In the genomic region with DNA sequence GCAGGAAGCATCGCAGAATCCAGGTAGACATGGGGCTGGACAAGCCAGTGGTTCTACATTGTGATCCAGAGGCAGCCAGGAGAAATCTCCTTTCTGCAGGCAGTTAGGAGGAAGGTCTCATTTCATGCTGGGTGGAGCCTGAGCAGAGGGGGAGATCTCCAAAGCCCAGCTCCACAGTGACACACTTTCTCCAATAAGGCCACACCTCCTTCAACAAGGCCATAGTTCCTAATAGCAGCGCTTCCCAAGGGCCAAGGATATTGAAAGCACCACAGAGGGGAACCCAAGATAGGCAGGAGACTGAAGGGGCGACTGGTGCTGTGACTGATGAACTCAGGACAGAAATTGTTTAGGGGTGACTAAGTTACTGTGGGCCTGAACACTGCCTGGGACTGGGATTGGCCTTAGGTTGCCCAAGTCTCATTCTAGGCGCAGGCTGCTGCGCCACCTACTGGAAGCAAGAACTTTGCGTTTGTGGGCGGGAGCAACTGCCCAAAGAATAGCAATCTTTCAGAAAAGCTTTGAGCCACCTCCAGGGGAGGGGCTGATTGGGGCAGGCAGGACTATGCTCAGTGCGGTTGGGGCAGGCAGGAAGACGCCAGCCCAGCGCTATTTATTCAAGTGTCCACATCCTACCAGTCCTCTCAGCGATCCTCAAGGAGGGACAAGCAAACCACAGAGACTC, we compare ENCODE assay signal across 8 mouse cellular contexts. TPM values are rescaled to one million over a fixed set of nuclear protein-coding genes. Genes with fewer than 3 reads are reported as not detected.
DNase-seq lines count a peak whose midpoint lies in the region; ATAC-seq and TF ChIP-seq lines count a peak whose summit lies in the region.
"Not testable (repeated sequence)": the region's sequence is repeated elsewhere in the genome, so short reads cannot be mapped to it uniquely, and the experiment has no call there.

No protein-coding gene starts in this region.

- H3K4me3 ChIP-seq in CH12.LX (replicated peaks in 1 of 3; ENCODE audit: low read depth in 2 of 3, low read length in 2 of 3, poor library complexity in 1 of 3); forebrain, embryonic 16.5 days (replicated peaks; ENCODE audit: low read length); liver, embryonic 14.5 days (ENCODE audit: insufficient read depth in 1 of 2, low read depth in 2 of 2, low read length in 2 of 2); stomach, embryonic 15.5 days (replicated peaks): not testable (repeated sequence)

- TF ChIP-seq CTCF in CH12.LX (conservative IDR thresholded peaks at IDR 0.05 in 1 of 2, IDR thresholded peaks at IDR 0.05 in 1 of 2; ENCODE audit: low read depth in 2 of 2, low read length in 2 of 2), result peak in 1 of 2 experiments; percentile 41; a peak in 2 of 4 replicates
- peak; percentile 61 for TF ChIP-seq CTCF in liver, embryonic 14.5 days (IDR thresholded peaks at IDR 0.05; ENCODE audit: low read depth)

- dilution Hi-C loops in CH12.LX (cut with MboI; ENCODE audit: extremely low pct_ligation_motif_present, extremely low pct_unique_long_range_greater_than_20kb, low sequenced_read_pairs), result not testable (repeated sequence)

- TF ChIP-seq POLR2A in CH12.LX (IDR thresholded peaks at IDR 0.05; ENCODE audit: low read depth, low read length), result not testable (repeated sequence)

- peak; percentile 59; the same call in 1 of the 2 replicates for ATAC-seq in forebrain, embryonic 16.5 days
- ATAC-seq in liver, embryonic 14.5 days (ENCODE audit: insufficient read depth), result not testable (repeated sequence)
- peak; percentile 45 for ATAC-seq in monocyte, adult 5-6 weeks (replicated peaks; ENCODE audit: insufficient number of reproducible peaks, low FRiP score, low TSS enrichment, poor library complexity, severe bottlenecking)
- peak; percentile 75 for ATAC-seq in stomach, embryonic 15.5 days (ENCODE audit: insufficient read depth, low FRiP score, low read depth)

- not testable (repeated sequence) for H3K4me1 ChIP-seq in CH12.LX (ENCODE audit: control insufficient read depth in 1 of 2, insufficient read depth in 2 of 2); forebrain, embryonic 16.5 days (replicated peaks; ENCODE audit: control insufficient read depth, insufficient read depth, low read length); liver, embryonic 14.5 days (replicated peaks; ENCODE audit: control insufficient read depth in 2 of 2, insufficient read depth in 2 of 2, low read length in 1 of 2); stomach, embryonic 15.5 days

- TF ChIP-seq EP300 in CH12.LX (IDR thresholded peaks at IDR 0.05; ENCODE audit: low read length); liver, embryonic 14.5 days (IDR thresholded peaks at IDR 0.05; ENCODE audit: low read depth): not testable (repeated sequence)

- 2% methylated on average over 8 of the region's 11 CpGs for WGBS in forebrain, embryonic 16.5 days
- WGBS in liver, embryonic 14.5 days (ENCODE audit: insufficient replicate concordance), result 0% methylated on average over 7 of the region's 11 CpGs
- 5% methylated on average over 9 of the region's 11 CpGs for WGBS in stomach, embryonic 15.5 days

- H3K36me3 ChIP-seq in CH12.LX (replicated peaks in 1 of 2; ENCODE audit: control insufficient read depth in 1 of 2, insufficient read depth in 1 of 2, low read length in 1 of 2); forebrain, embryonic 16.5 days (ENCODE audit: control insufficient read depth, insufficient read depth); liver, embryonic 14.5 days (replicated peaks; ENCODE audit: control insufficient read depth, insufficient read depth, low read depth); stomach, embryonic 15.5 days: not testable (repeated sequence)

- H3K27ac ChIP-seq in CH12.LX (ENCODE audit: insufficient read depth, low read depth); forebrain, embryonic 16.5 days (ENCODE audit: low read length); liver, embryonic 14.5 days; stomach, embryonic 15.5 days: not testable (repeated sequence)

- H3K9me3 ChIP-seq in CH12.LX (replicated peaks; ENCODE audit: low read length); forebrain, embryonic 16.5 days (ENCODE audit: control insufficient read depth, low read length); liver, embryonic 14.5 days (ENCODE audit: control insufficient read depth, low read length); stomach, embryonic 15.5 days: not testable (repeated sequence)

- in situ Hi-C loops in CH12.LX (cut with MboI; ENCODE audit: low pct_ligation_motif_present, low pct_unique_long_range_greater_than_20kb, low sequenced_read_pairs), result not testable (repeated sequence)

- not testable (repeated sequence) for H3K9ac ChIP-seq in CH12.LX (ENCODE audit: insufficient read depth, low read depth); forebrain, embryonic 16.5 days (replicated peaks; ENCODE audit: low read depth, low read length); liver, embryonic 14.5 days (replicated peaks); stomach, embryonic 15.5 days

- TF ChIP-seq RAD21 in CH12.LX (IDR thresholded peaks at IDR 0.05; ENCODE audit: low read depth, low read length), result peak; percentile 16

- H3K27me3 ChIP-seq in CH12.LX (replicated peaks); forebrain, embryonic 16.5 days (replicated peaks; ENCODE audit: control insufficient read depth, insufficient read depth, low read length); liver, embryonic 14.5 days (ENCODE audit: control insufficient read depth, insufficient read depth, low read length); stomach, embryonic 15.5 days (replicated peaks): not testable (repeated sequence)

- DNase-seq in CH12.LX (ENCODE audit: extremely low read depth), result peak; percentile 50
- peak; percentile 48 for DNase-seq in c-Kit-positive CD71-negative TER-119-negative erythroid progenitor cells, embryonic 14.5 days (ENCODE audit: low read depth)
- DNase-seq in heart, postnatal 36 days, result peak; percentile 32 to 57
- DNase-seq in kidney, postnatal 10 days, result peak; percentile 75
- DNase-seq in liver, embryonic 14.5 days (ENCODE audit: low read depth in 3 of 3, low spot score in 3 of 3), result not testable (repeated sequence)

- not testable (repeated sequence) for H3K4me2 ChIP-seq in CH12.LX (ENCODE audit: insufficient read depth, low read depth, poor library complexity, severe bottlenecking); forebrain, embryonic 16.5 days (ENCODE audit: low read length); liver, embryonic 14.5 days (ENCODE audit: low read depth); stomach, embryonic 15.5 days

- not testable (repeated sequence) for H3K79me2 ChIP-seq in CH12.LX (replicated peaks; ENCODE audit: control insufficient read depth, extremely low read depth, insufficient read depth, poor library complexity, severe bottlenecking)

- intact Hi-C loops in heart, postnatal 36 days (cut with DNase I), result not testable (repeated sequence)

TF ChIP-seq in CH12.LX, 34 proteins besides CTCF, POLR2A, EP300 and RAD21:
- peak; percentile 32 for TF ChIP-seq SMC3 (IDR thresholded peaks at IDR 0.05; ENCODE audit: low read depth, low read length)

RNA-seq across cellular contexts. Expression of a gene that starts 53.8 kb away (rescaled TPM):
- total RNA-seq in CH12.LX (2012; rRNA removed) (not detected in 2 replicates), CH12.LX (2014; rRNA removed) (not detected in 2 replicates)
- polyA plus RNA-seq in CH12.LX (2012; ENCODE audit: insufficient read length, low read depth), result 0.25 TPM in 1 of 2 replicates, not detected in the other
- 0.31 and 0.42 TPM in 2 replicates for polyA plus RNA-seq in forebrain, embryonic 16.5 days (2015; fragmentation: Nextera tagmentation; extraction: Ambion mirVana)
- not detected for total RNA-seq in heart, postnatal 36 days (2021)
- polyA plus RNA-seq in liver, embryonic 14.5 days (2012; rRNA removed), result 0.10 and 0.16 TPM in 2 replicates
- not detected in 2 replicates for polyA plus RNA-seq in liver, embryonic 14.5 days (2014; fragmentation: Nextera tagmentation; extraction: Ambion mirVana)
- not detected in 3 replicates for total RNA-seq in monocyte, adult 5-6 weeks (2017)
- 0.68 and 0.98 TPM in 2 replicates for polyA plus RNA-seq in stomach, embryonic 15.5 days (2015; fragmentation: Nextera tagmentation; extraction: Ambion mirVana)

RNA-seq across cellular contexts. Expression of a gene that starts 53.8 kb away (rescaled TPM):
- total RNA-seq in CH12.LX (2012; rRNA removed) (0.13 and 0.64 TPM in 2 replicates), CH12.LX (2014; rRNA removed) (0.62 and 0.85 TPM in 2 replicates)
- 1.2 TPM in 2 replicates for polyA plus RNA-seq in CH12.LX (2012; ENCODE audit: insufficient read length, low read depth)
- polyA plus RNA-seq in forebrain, embryonic 16.5 days (2015; fragmentation: Nextera tagmentation; extraction: Ambion mirVana), result 0.71 and 0.86 TPM in 2 replicates
- total RNA-seq in heart, postnatal 36 days (2021), result not detected
- polyA plus RNA-seq in liver, embryonic 14.5 days (2012; rRNA removed), result 0.43 and 0.57 TPM in 2 replicates
- 0.86 and 1.4 TPM in 2 replicates for polyA plus RNA-seq in liver, embryonic 14.5 days (2014; fragmentation: Nextera tagmentation; extraction: Ambion mirVana)
- total RNA-seq in monocyte, adult 5-6 weeks (2017), result 2.5 TPM in 1 of 3 replicates, not detected in the others
- 8.3 and 9.3 TPM in 2 replicates for polyA plus RNA-seq in stomach, embryonic 15.5 days (2015; fragmentation: Nextera tagmentation; extraction: Ambion mirVana)
